Mouse (Mus musculus) hindbrain, embryonic 11.5 days (tissue): ENCODE measurements around the gene Hist1h1d. TPM values are rescaled to one million over a fixed set of nuclear protein-coding genes. Genes with fewer than 3 reads are reported as not detected.

Source experiments
- ATAC-seq: fragments of 200-750 bp; cut with Nextera tagmentation; 2 replicates; pipeline ENCODE4 v1.8.0; 2017; ENCODE audit warnings: mild to moderate bottlenecking, moderate TSS enrichment, moderate library complexity; ENCODE audit not compliant: low FRiP score
- DNase-seq: peaks from one replicate; pipeline ENCODE4 v3.0.0-alpha.2; 2015; ENCODE audit warnings: low spot score
- H3K27ac ChIP-seq: fragments of 300-500 bp; sonication (generic); 2 replicates; pipeline ENCODE4 v1.5.1; 2014; ENCODE audit warnings: mild to moderate bottlenecking, low read depth, low read length
- H3K27me3 ChIP-seq: fragments of 300-500 bp; sonication (generic); 2 replicates; pipeline ENCODE4 v1.6.1; 2014; ENCODE audit warnings: mild to moderate bottlenecking, low read length, moderate library complexity, mixed read lengths; ENCODE audit not compliant: control insufficient read depth, insufficient read depth
- H3K36me3 ChIP-seq: fragments of 300-500 bp; sonication (generic); 2 replicates; pipeline ENCODE4 v1.6.1; 2014; ENCODE audit warnings: mild to moderate bottlenecking, low read length, moderate library complexity, mixed read lengths; ENCODE audit not compliant: control insufficient read depth, insufficient read depth
- H3K4me1 ChIP-seq: fragments of 300-500 bp; sonication (generic); replicated peaks from 2 replicates; pipeline ENCODE4 v1.6.1; 2014; ENCODE audit warnings: low read length, mixed read lengths; ENCODE audit not compliant: control insufficient read depth, insufficient read depth
- H3K4me2 ChIP-seq: fragments of 300-500 bp; sonication (generic); replicated peaks from 2 replicates; pipeline ENCODE4 v1.6.1; 2014; ENCODE audit warnings: mild to moderate bottlenecking, low read depth, low read length
- H3K4me3 ChIP-seq: fragments of 300-500 bp; sonication (generic); 2 replicates; pipeline ENCODE4 v1.5.1; 2014; ENCODE audit warnings: low read depth, low read length
- H3K9ac ChIP-seq: fragments of 300-500 bp; sonication (generic); 2 replicates; pipeline ENCODE4 v1.6.1; 2014; ENCODE audit warnings: low read depth, low read length
- H3K9me3 ChIP-seq: fragments of 300-500 bp; sonication (generic); 2 replicates; pipeline ENCODE4 v1.6.1; 2016; ENCODE audit warnings: low read length; ENCODE audit not compliant: control insufficient read depth
- WGBS: fragments of 180-500 bp; shearing (Covaris S2); extraction: QIAGEN DNeasy Blood & Tissue Kit; methylation state at CpG from one replicate; pipeline ENCODE4 v1.1.7; 2014; 5-methylcytosine and 5-hydroxymethylcytosine counted together
- polyA plus RNA-seq: library from polyadenylated mRNA; unstranded; fragments of >200 nt; fragmentation: Nextera tagmentation; extraction: Ambion mirVana; gene quantifications from 2 replicates; pipeline ENCODE4 v1.2.1, GENCODE M21; 2014

The Hist1h1d gene
- 0.56 and 0.57 TPM in 2 replicates for polyA plus RNA-seq

GRCm38 (mm10) chr13:23552962-23553361 is at the start of gene Hist1h1d:
Hist1h1d (plus strand) TSS chr13:23553262.
- no peaks in the 10 kb centered on the region for H3K4me1 ChIP-seq
- H3K9me3 ChIP-seq = no peaks in the 10 kb centered on the region
- DNase-seq = no peak
- H3K4me3 ChIP-seq = no peak within 1 kb of the TSS
- no peak for ATAC-seq
- H3K9ac ChIP-seq = no peak within 1 kb of the TSS
- peak within 1 kb of the TSS; percentile 84 for H3K27ac ChIP-seq
- H3K36me3 ChIP-seq = no peaks in the 10 kb centered on the region
- no peaks in the 10 kb centered on the region for H3K27me3 ChIP-seq
- H3K4me2 ChIP-seq = no peak within 1 kb of the TSS

DNA sequence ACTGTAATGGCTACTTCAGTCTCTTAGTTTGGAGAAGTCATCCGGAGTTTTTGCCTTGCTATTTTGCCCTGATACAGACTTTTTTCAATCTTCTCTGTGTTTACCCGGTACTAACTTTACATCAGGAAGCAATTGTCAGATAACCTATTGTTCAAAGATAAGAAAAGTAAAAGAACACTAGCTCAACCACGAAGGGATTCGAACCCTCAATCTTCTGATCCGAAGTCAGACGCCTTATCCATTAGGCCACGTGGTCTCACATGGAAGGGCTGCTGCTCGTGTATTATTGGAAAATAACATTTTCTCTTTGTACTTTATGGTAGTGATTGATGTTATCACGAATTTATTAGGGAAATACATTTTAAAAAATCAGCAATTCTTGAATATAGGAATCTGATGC is 49.3 kb upstream of the Hist1h1d start:
- DNase-seq (peak; percentile 79), ATAC-seq (peak; percentile 52; the same call in 1 of the 2 replicates)
- Histone ChIP-seq H3K9ac (no peak overlapping the region), H3K27ac (no peak overlapping the region), H3K4me3 (no peak overlapping the region), H3K27me3 (0 out of 2 replicates have a peak, but pooled peaks cover under 1% of the 10 kb centered on the region), H3K36me3 (no peaks in the 10 kb centered on the region), H3K9me3 (no peaks in the 10 kb centered on the region), H3K4me2 (no peak overlapping the region), H3K4me1 (no peaks in the 10 kb centered on the region)
- WGBS = under 1% methylated on average over 9 of the region's 9 CpGs

DNA sequence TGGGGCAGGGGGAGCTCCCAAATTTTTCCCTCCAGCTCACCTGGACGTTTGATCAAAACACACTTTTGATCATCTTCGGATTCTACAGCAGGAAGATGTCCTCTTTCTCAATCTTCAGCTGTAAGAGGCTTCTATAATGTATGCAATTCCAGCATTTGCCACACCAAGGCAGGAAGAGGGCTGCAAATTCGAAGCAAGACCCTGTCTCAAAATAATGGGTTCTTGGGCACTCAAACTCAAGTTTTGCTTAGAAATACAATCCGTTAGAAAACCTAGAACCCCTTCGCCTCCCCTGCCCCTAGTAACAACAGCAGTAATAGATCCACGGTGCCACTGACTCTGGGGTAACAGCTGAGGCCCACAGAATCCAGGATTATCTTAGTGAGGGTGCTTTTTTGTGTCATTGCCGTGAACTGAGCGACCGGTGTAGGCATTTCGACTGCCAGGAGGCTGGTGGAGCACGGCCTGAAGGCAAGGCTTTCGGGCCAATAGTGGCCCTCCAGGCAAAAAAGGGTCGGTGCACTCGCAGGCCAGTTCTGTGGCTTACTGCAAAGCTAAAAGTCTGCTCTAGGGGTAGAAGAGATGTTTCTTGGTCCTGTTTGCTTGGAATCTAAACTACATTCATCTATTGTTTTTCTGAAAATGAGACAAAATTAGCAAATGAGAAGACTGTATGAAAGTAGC is 47.3 kb upstream of the Hist1h1d start:
- WGBS = 4% methylated on average over 14 of the region's 14 CpGs
- no peaks in the 10 kb centered on the region for H3K27me3 ChIP-seq
- H3K9ac ChIP-seq = peak overlapping the region; percentile 32; the same call in 1 of the 2 replicates
- H3K4me2 ChIP-seq = peak overlapping the region; percentile 39
- H3K9me3 ChIP-seq = no peaks in the 10 kb centered on the region
- ATAC-seq (no peak), DNase-seq (no peak)
- peak overlapping the region; percentile 26 for H3K4me3 ChIP-seq
- H3K36me3 ChIP-seq = no peaks in the 10 kb centered on the region
- H3K27ac ChIP-seq = no peak overlapping the region
- H3K4me1 ChIP-seq = no peaks in the 10 kb centered on the region

- DNase-seq (peak; percentile 83), ATAC-seq (no peak)
- Histone ChIP-seq H3K27ac (no peak overlapping the region), H3K4me3 (peak overlapping the region; percentile 26), H3K36me3 (no peaks in the 10 kb centered on the region), H3K27me3 (no peaks in the 10 kb centered on the region), H3K4me2 (peak overlapping the region; percentile 39), H3K4me1 (no peaks in the 10 kb centered on the region), H3K9me3 (no peaks in the 10 kb centered on the region), H3K9ac (no peak overlapping the region)
- 1% methylated on average over 13 of the region's 13 CpGs for WGBS
Observed at GRCm38 (mm10) chr13:23506351-23506750, 46.7 kb upstream of the Hist1h1d start.

- Histone ChIP-seq H3K4me1 (no peaks in the 10 kb centered on the region), H3K4me3 (no peak overlapping the region), H3K9me3 (no peaks in the 10 kb centered on the region), H3K27ac (no peak overlapping the region), H3K27me3 (no peaks in the 10 kb centered on the region), H3K4me2 (0 out of 2 replicates have a peak overlapping the region, but pooled peaks have one; percentile 7), H3K36me3 (no peaks in the 10 kb centered on the region), H3K9ac (no peak overlapping the region)
- ATAC-seq (no peak), DNase-seq (no peak)
- WGBS = 10% methylated on average over 14 of the region's 14 CpGs
Observed at GRCm38 (mm10) chr13:23506819-23507515, 46.1 kb upstream of the Hist1h1d start.

DNA sequence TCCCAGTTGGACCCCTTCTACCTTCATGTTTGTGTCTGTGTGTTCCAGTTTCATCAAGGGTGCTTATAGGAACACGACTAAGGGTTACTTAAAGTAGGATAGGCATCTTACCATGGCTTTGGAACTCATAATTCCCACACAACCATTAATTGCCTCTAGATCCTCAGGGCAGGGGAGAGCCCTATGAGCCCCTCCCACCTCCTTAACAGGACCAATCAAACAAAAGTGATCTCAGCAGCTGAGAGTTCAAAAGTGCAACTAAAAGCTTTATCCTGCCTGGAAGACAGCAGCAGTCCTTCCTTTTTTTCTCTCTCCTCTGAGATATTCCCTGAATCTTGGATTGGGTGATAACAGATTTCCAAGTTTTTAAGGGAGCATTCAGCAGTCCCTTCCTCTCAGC is 42.9 kb upstream of the Hist1h1d start:
- no peaks in the 10 kb centered on the region for H3K4me1 ChIP-seq
- no peak for ATAC-seq
- no peak overlapping the region for H3K4me3 ChIP-seq
- H3K4me2 ChIP-seq = no peak overlapping the region
- WGBS = 41% methylated on average over 1 of the region's 1 CpGs
- no peaks in the 10 kb centered on the region for H3K9me3 ChIP-seq
- H3K9ac ChIP-seq = no peak overlapping the region
- no peaks in the 10 kb centered on the region for H3K27me3 ChIP-seq
- H3K27ac ChIP-seq = no peak overlapping the region
- no peaks in the 10 kb centered on the region for H3K36me3 ChIP-seq
- no peak for DNase-seq

DNA sequence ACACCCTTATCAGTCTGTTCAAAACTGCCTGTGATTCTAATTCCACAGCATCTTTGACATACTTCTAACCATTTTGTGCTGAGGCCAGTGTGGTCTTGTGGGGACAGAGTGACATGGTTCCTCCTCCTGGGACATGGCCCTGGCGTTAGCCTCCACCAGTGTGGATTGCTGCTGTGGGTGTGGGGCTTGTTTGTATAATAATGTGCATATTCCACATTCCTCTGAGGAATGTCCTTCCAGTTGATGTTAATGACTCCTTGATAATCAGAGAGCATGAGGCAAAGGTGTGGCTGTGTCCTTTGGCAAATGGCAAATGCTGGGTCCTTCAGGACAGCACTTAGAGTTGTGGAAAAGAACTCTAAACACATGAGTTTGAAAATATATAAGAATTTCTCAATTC is 39.5 kb upstream of the Hist1h1d start:
- Histone ChIP-seq H3K27ac (no peak overlapping the region), H3K4me2 (no peak overlapping the region), H3K4me1 (no peaks in the 10 kb centered on the region), H3K9me3 (no peaks in the 10 kb centered on the region), H3K27me3 (no peaks in the 10 kb centered on the region), H3K4me3 (no peak overlapping the region), H3K36me3 (no peaks in the 10 kb centered on the region), H3K9ac (no peak overlapping the region)
- ATAC-seq (no peak), DNase-seq (no peak)
- WGBS = 95% methylated on average over 1 of the region's 1 CpGs

GRCm38 (mm10) chr13:23515281-23515680 is 37.8 kb upstream of the Hist1h1d start:
- ATAC-seq (no peak), DNase-seq (no peak)
- Histone ChIP-seq H3K4me1 (no peaks in the 10 kb centered on the region), H3K4me2 (no peak overlapping the region), H3K27me3 (no peaks in the 10 kb centered on the region), H3K36me3 (no peaks in the 10 kb centered on the region), H3K9ac (no peak overlapping the region), H3K9me3 (no peaks in the 10 kb centered on the region), H3K27ac (no peak overlapping the region), H3K4me3 (no peak overlapping the region)
- 73% methylated on average over 5 of the region's 5 CpGs for WGBS
